Mouse (Mus musculus): ENCODE measurements around the gene Olfr1369-ps1. TPM values are rescaled to one million over a fixed set of nuclear protein-coding genes. Genes with fewer than 3 reads are reported as not detected.

The Olfr1369-ps1 gene
- not detected in 2 replicates for polyA plus RNA-seq (2012; rRNA removed; ENCODE audit: low replicate concordance)

GRCm38 (mm10) chr13:21111183-21111582 lies at the start of gene Olfr1369-ps1:
TSS of gene Olfr1369-ps1 (plus strand) at chr13:21111483.

DNA sequence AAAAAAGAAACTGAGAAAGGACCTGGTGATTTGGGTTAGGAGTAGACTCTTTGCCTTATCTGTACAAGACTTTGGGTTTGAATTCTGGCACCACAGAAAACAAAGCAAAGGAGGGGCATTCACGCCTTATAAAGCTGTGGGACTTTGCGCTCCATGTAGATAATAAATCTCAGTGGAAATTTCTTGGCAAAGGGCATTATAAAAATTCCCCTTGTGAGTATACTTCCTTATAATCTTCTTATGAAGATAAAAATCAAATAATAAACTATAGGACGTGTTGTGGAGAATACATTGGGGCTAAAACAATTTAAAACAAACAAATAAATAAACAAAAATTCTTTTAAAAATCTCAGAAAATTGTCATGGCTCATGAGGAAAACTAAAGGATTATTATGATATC lies 36.4 kb upstream of the Olfr1369-ps1 start, which contains the start of gene Olfr1370:
Gene Olfr1370 (minus strand): TSS at position 101 of the 400 bp plus-strand sequence.

GRCm38 (mm10) chr13:21129339-21129738 lies 18.1 kb downstream of the Olfr1369-ps1 start, which contains the start of gene Olfr263:
TSS of gene Olfr263 (plus strand) at chr13:21129639.

GRCm38 (mm10) chr13:21145767-21146166 lies 34.5 kb downstream of the Olfr1369-ps1 start, which contains the start of gene Olfr1368:
TSS of gene Olfr1368 (minus strand) at chr13:21145867.

Other genes starting within 250 kb of the Olfr1369-ps1 start
- gene Olfr1370, start 36.5 kb upstream of the Olfr1369-ps1 start, polyA plus RNA-seq (2012; rRNA removed; ENCODE audit: low replicate concordance): not detected in 2 replicates
- gene Olfr263, start 18.2 kb downstream of the Olfr1369-ps1 start, polyA plus RNA-seq (2012; rRNA removed; ENCODE audit: low replicate concordance): not detected in 2 replicates
- not detected in 2 replicates for gene Olfr1368, start 34.4 kb downstream of the Olfr1369-ps1 start, polyA plus RNA-seq (2012; rRNA removed; ENCODE audit: low replicate concordance)
- gene Trim27, start 68.0 kb downstream of the Olfr1369-ps1 start, polyA plus RNA-seq (2012; rRNA removed; ENCODE audit: low replicate concordance): 66.9 and 77.8 TPM in 2 replicates
- not detected in 2 replicates for gene Gpx5, start 181.2 kb downstream of the Olfr1369-ps1 start, polyA plus RNA-seq (2012; rRNA removed; ENCODE audit: low replicate concordance)
- gene Gpx6, start 200.6 kb downstream of the Olfr1369-ps1 start, polyA plus RNA-seq (2012; rRNA removed; ENCODE audit: low replicate concordance): not detected in 2 replicates
- gene Olfr1367, start 235.4 kb downstream of the Olfr1369-ps1 start, polyA plus RNA-seq (2012; rRNA removed; ENCODE audit: low replicate concordance): not detected in 2 replicates

All from duodenum, adult 2 months (tissue).